Mouse (Mus musculus): Measurements from ENCODE around the gene 1700009N14Rik. TPM values are rescaled to one million over a fixed set of nuclear protein-coding genes. Genes with fewer than 3 reads are reported as not detected.

Gene 1700009N14Rik
- polyA plus RNA-seq (2011; ENCODE audit: insufficient read length, low read depth, missing spikeins), result 1.1 and 4.3 TPM in 2 replicates

DNA sequence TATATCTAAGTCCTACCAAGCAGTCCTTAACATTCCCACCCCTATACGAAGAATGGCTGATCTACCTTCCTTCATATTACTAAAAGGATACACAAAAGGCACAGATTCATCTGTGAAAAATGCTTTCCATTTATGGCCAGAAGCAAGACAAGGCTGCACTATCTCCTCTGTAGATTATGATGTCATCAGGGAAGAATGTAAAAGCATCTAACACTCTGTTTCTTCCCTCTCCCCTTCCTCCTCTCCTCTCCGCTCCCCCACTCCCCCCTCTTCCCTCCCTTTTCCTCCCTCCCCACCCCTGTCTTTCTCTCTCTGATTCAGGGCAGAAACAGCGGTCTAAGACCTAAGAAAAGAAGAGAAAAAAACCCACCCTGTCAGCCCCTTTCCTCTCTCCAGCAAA is at the start of gene 1700009N14Rik:
Gene 1700009N14Rik (plus strand): TSS at position 227 of the 400 bp plus-strand sequence.
- Histone ChIP-seq H3K27ac (ENCODE audit: insufficient read depth, low read length) (peak within 1 kb of the TSS; percentile 88), H3K4me3 (ENCODE audit: insufficient read depth, low read length) (no peak within 1 kb of the TSS), H3K4me1 (ENCODE audit: control insufficient read depth, insufficient read depth, low read length) (no peaks in the 10 kb centered on the region; the same call in 1 of the 2 replicates)
- no peak for TF ChIP-seq POLR2A (IDR thresholded peaks at IDR 0.05; ENCODE audit: low read depth, low read length)
- no peak for TF ChIP-seq CTCF (IDR thresholded peaks at IDR 0.05; ENCODE audit: borderline replicate concordance, insufficient read depth, low read length)

- TF ChIP-seq POLR2A (IDR thresholded peaks at IDR 0.05; ENCODE audit: low read depth, low read length) (no peak), CTCF (IDR thresholded peaks at IDR 0.05; ENCODE audit: borderline replicate concordance, insufficient read depth, low read length) (no peak)
Measured at GRCm38 (mm10) chr4:39437870-39438367, 12.2 kb upstream of the 1700009N14Rik start.

DNA sequence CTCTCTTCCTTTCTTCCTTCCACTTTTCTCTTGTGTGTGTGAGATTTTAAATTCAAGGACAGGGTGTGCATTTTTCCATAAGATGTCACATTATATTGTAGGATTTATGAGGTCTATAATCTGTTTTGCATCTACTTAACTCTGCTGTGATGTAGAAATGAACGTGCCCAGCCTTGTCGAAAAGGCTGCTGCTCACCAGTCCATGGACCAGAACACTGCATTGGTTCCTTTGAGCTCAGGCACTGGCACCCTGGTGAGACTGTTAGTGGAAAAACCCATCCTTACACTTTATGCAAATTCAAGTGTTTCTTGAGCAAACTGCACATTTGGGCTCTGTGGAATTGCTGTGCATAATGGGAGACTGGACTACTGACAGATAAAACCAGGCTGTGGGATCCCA is 24.2 kb downstream of the 1700009N14Rik start:
- Histone ChIP-seq H3K4me3 (ENCODE audit: insufficient read depth, low read length) (no peak overlapping the region), H3K27ac (ENCODE audit: insufficient read depth, low read length) (no peak overlapping the region), H3K4me1 (ENCODE audit: control insufficient read depth, insufficient read depth, low read length) (no peaks in the 10 kb centered on the region; the same call in 1 of the 2 replicates)
- TF ChIP-seq POLR2A (IDR thresholded peaks at IDR 0.05; ENCODE audit: low read depth, low read length) (no peak), CTCF (IDR thresholded peaks at IDR 0.05; ENCODE audit: borderline replicate concordance, insufficient read depth, low read length) (no peak)

More at GRCm38 (mm10) chr4:39437870-39438367, 12.2 kb upstream of the 1700009N14Rik start:
- H3K4me3 ChIP-seq (ENCODE audit: insufficient read depth, low read length), result no peak overlapping the region
- no peaks in the 10 kb centered on the region for H3K4me1 ChIP-seq (ENCODE audit: control insufficient read depth, insufficient read depth, low read length)
- no peak overlapping the region for H3K27ac ChIP-seq (ENCODE audit: insufficient read depth, low read length)

- H3K27ac ChIP-seq (ENCODE audit: insufficient read depth, low read length), result no peak overlapping the region
- H3K4me3 ChIP-seq (ENCODE audit: insufficient read depth, low read length), result no peak overlapping the region
- TF ChIP-seq POLR2A (IDR thresholded peaks at IDR 0.05; ENCODE audit: low read depth, low read length) (no peak), CTCF (IDR thresholded peaks at IDR 0.05; ENCODE audit: borderline replicate concordance, insufficient read depth, low read length) (no peak)
- no peaks in the 10 kb centered on the region for H3K4me1 ChIP-seq (ENCODE audit: control insufficient read depth, insufficient read depth, low read length)
Measured at GRCm38 (mm10) chr4:39486393-39486792, 36.3 kb downstream of the 1700009N14Rik start.

DNA sequence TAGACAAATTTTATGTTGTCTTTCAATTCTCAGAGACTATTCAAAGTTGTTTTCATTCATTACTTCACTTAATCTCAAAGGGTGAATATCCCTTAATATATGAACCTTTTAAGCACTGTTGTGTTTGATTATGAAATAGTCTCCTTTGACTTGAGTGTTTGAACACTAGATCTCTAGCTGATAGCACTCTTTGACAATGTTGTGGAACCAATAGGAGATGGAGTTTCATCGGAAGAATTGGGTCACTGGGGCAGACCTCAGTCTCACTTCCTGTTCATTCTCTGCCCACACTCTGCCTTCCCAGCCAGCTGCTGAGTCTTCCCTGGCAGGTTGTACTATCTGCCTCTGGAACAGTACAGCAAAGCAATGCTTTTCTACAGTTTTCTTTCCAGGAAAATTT is 43.5 kb downstream of the 1700009N14Rik start:
- Histone ChIP-seq H3K4me1 (ENCODE audit: control insufficient read depth, insufficient read depth, low read length) (no peaks in the 10 kb centered on the region), H3K27ac (ENCODE audit: insufficient read depth, low read length) (no peak overlapping the region), H3K4me3 (ENCODE audit: insufficient read depth, low read length) (no peak overlapping the region)
- TF ChIP-seq POLR2A (IDR thresholded peaks at IDR 0.05; ENCODE audit: low read depth, low read length) (no peak), CTCF (IDR thresholded peaks at IDR 0.05; ENCODE audit: borderline replicate concordance, insufficient read depth, low read length) (no peak)

- TF ChIP-seq POLR2A (IDR thresholded peaks at IDR 0.05; ENCODE audit: low read depth, low read length), result no peak
- H3K27ac ChIP-seq (ENCODE audit: insufficient read depth, low read length), result no peak overlapping the region
- H3K4me3 ChIP-seq (ENCODE audit: insufficient read depth, low read length), result no peak overlapping the region
- no peaks in the 10 kb centered on the region for H3K4me1 ChIP-seq (ENCODE audit: control insufficient read depth, insufficient read depth, low read length)
Measured at GRCm38 (mm10) chr4:39495875-39496274, 45.8 kb downstream of the 1700009N14Rik start.

Data from embryonic fibroblast, embryonic 13.5 days (primary cell).